Mouse (Mus musculus): Measurements from ENCODE around the gene Iba57.

Iba57 gene

DNA sequence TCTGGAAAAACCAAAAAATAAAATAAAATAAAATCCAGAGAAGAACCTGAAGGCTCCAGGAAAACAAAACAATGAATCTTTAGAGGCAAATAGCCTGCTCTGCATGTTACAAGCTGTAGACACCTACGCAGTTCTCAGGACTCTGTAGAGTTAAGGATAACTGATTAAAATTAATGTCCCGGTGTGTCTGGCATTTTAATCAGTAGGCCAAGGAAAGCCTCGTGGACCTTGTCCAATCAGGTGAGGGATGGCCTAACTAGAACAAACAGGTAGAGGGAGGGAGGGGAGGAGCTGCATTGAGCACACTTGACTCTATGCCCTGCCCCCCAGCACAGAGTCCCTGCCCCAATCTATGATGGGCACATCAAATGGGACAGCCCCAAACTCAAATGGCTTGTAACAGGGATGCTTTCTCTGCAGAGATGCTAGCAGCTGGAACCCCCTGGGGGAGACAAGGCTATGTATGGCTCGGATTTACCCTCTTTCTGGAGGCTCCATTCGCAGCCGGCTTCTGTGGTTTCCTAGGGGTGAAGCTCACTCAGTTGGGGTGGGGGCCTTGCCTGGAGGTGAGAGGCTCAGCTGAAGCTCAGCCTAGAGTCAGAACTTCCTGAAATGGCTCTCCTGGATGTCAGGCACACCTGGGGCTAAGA is 10.8 kb upstream of the Iba57 start:
- DNase-seq (ENCODE audit: low spot score in 2 of 2) = no peak

DNA sequence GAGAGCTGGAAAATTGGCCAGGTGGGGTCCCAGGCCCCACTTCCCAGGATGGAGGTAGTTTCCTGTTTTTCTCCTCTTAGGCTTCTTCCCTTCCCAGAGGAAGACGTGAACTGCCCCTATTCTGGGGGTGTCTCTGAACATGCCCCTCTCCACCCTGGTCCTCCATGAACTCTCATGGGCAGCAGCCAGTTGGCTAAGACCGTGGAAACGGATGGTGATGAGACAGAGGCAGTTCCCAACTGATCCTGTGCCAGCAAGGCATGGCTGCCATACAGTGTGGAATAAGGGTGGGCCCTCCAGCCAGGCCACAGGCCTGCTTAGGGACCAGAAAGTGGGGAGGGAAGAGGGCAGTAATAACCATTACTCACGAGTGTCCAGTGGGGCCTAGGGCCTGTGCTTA is 7.0 kb upstream of the Iba57 start:
- no peak for DNase-seq (ENCODE audit: low spot score in 2 of 2)

DNA sequence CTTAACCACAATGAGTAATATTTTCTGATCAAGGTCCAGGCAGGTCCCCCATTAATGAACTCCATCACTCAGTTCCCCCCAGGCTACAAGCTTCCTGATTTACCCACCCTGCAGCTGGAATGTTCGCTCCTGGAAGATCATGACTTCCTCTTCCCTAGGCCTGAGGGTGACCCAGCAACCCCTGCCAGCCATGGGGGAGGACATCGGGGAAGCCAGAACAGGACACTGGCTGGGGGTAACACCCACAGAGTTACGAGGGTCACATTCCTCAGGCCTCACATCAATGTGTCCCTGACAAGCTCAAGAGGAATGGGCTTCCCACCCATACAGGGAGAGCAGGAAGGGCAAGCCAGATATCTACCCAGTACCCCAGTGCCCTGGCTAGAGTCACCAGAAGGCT is 6.3 kb upstream of the Iba57 start:
- DNase-seq (ENCODE audit: low spot score in 2 of 2) = no peak

DNA sequence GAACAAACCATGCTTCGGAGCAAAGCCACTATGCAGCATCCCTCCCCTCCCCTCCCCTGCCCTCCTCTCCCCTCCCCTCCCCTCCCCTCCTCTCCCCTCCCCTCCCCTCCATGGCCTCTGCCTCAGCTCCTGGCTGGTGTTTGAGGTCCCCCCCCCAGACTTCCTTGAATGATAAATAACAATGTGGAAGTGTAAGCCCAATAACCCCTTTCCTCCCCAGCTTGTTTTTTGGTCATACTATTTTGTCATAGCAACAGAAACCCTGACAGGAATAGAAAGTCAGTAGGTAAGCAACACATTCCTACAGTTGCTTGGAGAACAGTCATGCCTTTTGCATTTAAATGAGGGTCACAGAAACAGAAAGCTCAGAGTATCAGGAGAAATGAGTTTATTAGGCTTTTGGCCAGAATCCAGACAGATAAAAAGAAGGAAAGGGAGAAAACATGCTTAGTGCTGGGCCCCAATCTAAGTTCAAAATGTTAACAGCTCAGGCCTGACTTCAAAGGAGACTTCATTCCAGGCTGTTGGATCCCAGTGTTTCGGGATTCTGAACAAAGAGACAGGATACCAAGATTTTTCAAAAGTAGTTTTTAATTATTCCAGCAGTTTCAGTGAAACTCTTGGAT is 2.2 kb upstream of the Iba57 start:
- no peak for DNase-seq (ENCODE audit: low spot score in 2 of 2)

DNA sequence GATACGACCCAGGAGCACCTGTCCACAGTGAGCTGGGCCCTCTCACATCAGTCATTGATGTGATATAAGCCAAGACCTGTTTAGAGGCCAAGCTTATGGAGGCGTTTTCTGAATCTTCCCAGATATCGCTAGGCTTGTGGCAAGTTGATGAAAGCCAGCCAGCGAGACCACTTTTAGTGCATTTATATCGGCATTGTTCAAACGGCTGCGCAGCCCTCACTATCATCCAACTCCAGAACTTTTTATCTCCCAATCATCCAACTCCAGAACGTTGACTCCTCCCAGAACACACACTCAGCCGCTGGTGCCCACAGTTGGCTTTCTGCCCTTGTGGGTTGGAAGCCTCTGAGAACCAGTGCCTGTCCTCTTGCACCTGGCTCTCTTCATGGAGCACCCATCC is 845 bp upstream of the Iba57 start:
- no peak for DNase-seq (ENCODE audit: low spot score in 2 of 2)

DNA sequence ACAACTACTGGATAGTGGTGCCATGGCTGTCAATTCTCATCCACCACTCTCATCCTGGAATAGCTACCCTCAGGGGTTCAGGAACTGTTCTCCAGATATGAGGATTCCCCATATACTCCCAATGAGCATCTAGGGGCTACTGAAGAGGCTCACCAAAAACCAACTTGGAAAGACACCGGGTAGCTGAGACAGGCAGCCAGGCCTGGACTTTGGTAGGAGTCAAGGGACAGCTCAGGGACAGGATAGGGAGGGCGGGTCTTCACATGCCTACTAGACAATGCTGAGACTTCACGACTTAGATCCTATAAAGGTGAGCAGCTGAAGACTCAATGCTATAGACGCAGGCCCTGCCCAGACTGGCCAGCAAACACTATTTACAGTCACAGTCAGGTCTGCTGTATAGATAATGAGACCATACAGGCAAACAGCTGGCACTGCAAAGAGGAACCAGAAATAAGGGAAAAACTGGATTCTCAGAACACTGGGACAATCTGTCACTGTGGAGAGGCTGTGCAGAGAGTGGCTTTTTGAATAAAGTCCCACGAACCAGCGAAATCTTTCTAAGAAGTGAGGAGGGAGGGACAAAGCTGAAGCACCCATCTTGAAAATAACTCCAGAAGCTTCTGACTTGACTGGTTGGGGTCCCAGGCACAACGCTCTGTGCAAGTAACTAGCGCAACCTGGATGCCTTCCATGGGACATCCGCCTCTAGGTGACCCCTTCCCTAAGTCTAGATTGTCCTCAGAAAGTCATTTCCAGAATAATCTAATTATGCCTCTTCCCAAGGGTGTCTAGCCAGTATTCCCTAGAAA is 890 bp downstream of the Iba57 start:
- DNase-seq (ENCODE audit: low spot score in 2 of 2) = no peak

DNA sequence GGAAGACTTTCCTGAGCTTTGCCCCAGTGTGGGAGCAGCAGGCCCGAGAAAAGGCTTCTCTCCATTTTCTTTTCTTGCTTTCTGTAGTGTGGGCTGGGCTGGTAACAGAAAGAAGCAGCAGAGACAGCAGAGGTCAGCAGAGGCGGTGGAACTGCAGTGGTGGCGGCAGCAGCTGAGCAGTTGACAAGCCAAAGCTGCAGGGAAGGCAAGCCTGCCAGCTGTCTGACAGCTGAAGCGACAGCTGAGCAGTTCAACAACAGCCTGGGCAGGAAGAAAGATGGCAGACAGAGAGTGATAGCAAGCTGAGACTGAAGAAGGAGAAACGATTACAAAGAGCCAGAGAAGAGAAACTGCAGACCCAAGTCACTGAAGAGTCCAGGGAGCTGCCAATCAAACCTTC is 2.1 kb downstream of the Iba57 start:
- DNase-seq (ENCODE audit: low spot score in 2 of 2) = no peak

DNA sequence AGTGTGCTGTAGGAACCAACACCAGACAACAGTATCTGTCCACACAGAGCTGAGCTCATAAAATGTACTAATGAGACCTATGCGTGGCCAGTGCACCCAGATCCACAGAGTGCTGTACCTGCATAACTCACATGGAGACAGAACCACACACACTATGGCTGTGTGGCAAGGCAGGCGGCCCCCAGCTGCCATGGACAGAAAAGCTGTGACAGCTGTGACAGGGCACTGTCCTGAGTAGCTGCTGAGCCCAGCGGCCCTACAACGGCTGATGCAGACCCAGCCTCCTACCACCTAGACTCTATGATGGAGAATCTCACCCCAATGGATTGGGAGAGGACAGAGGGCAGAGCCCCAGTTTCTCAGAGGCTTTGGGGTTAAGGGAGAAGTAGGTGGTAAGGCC is 4.0 kb downstream of the Iba57 start:
- DNase-seq (ENCODE audit: low spot score in 2 of 2) = no peak

DNA sequence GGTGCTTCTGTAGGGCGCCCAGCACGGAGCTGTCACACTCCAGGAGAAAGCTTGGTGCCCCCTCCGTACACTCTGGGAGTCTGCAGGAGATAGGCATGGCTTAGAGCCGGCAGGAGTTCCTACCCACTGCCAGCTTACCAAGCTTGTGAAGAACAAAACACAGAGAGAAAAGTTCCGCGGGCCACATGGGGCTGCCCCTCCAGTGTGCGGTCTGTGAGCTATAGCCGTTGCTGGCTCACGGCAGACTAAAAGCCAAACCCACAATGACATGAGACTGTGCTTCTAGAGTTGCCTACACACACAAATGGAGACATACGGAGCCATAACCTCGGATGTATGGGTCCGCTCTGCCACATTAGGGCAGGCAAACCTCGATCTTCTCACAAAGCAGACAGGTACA is 4.4 kb downstream of the Iba57 start:
- no peak for DNase-seq (ENCODE audit: low spot score in 2 of 2)

DNA sequence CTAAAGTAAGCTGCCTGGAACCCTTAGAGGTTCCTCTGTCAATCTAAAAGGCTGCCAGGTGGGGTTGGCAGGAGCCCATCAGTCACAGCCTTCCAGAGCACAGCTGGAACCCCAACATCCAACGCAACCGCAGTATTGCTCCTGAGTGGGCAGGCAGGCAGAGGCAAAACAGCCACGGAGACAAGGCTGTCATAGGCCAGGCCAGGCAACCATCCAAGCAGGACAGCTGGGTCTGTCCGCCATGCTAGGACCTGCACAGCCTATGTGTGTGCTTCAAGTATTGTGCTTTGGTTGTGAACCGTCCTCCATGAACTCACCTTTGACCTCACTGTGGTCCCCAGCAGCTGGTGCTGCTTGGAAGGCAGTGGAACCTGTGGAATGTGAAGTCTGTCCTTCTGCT is 7.6 kb downstream of the Iba57 start:
- DNase-seq (ENCODE audit: low spot score in 2 of 2) = no peak

DNA sequence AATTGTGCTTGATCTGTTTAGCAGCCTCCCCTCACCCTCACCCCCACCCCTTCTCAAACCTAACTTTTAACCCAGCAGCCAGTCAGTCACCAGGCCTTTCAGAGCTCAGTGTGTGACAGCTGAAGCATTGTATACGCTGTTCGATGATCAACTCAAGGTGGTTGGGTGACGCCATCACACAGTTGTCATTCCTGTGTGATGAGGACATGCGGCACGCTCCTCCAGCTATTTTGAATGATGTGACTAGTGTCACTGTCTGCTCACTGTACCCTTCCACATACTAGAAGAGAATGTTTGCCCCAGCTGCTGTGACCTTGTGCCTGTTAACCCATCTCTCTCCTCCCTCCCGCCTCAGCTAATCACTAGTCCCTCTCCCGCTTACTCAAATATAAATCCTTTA is 9.3 kb downstream of the Iba57 start:
- DNase-seq (ENCODE audit: low spot score in 2 of 2) = no peak

DNA sequence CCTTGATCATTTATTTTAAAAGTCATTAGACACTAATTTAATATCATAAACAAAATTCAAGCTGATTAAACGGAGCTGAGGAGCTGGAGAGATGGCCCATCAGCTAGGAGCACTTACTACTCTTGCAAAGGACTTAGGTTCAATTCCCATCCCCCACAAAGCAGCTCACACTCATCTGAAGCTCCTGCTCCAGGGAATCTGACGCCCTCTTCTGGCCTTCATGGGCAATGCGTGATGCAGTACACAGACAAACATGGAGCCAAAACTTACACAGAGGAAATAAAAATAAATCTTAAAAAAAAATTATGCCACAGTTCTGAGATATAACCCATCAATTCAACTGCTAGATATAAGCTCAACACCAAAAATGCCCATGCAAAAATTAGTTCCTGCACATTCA is 11.8 kb downstream of the Iba57 start:
- DNase-seq (ENCODE audit: low spot score in 2 of 2) = no peak

DNA sequence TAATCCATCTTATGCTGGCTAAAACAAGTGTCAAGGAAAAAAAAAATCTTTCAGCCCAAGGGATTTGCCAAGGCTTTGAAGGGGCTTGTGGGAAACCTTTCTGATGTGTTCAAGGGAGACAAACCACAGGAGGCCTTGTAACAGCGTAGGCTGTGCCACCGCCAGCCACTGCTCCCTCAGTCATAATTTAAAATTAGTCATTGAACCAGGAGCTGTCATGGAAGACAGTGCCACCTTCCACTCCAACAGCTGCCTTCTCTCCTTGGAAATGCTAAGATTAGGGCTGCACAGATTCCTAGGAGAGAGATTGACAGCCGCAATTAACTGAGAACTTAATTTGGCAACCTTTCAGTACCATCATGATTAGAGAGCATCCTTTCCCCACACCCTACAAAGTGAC is 14.2 kb downstream of the Iba57 start:
- no peak for DNase-seq (ENCODE audit: low spot score in 2 of 2)

DNA sequence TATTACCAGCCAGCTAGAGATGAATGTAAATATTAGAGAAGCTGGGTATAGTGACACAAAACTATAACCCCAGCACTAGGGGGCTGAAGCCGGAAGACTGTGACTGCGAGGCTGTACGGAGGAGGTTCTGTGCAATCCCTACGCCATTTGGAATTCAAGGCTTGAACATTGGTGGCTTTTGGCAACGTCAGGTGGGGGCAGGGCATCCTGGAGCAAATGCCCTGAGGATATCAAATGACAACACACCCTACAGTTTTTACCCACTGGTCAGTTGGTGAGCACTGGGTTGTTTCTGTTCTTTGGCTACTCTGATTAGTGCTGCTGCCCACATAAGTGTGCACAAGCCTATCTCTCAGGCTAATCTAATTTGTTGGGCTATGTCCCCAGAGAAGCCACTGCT is 20.6 kb downstream of the Iba57 start:
- no peak for DNase-seq (ENCODE audit: low spot score in 2 of 2)

DNA sequence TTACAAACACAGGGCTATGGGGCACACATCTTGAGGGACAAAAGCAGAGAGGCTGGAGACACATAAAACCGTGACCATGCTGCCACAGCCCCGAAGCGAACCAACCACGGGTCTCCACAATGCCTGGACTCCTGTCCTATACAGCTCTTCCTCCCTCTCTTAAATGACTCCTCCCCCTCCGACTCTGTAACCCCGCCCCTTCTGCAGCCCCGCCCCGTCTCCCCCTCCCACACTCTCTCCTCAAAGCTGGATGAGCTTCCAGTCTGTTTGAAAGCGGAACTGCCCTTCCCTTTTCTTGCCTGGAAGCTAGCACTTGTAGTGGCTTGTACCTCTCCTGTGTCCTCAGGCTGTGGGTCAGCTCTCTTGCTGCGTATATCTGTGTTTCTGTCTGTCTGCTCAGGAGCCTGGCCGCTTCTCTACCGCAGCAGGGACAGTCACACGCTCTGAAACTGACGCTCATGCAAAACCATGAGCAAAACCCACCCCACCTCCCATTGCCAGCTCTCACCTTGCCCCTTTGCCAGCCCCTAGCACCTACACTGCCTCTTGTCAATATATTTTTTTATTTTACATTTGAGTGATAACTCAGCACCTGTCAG is 21.7 kb downstream of the Iba57 start:
- DNase-seq (ENCODE audit: low spot score in 2 of 2) = no peak

DNA sequence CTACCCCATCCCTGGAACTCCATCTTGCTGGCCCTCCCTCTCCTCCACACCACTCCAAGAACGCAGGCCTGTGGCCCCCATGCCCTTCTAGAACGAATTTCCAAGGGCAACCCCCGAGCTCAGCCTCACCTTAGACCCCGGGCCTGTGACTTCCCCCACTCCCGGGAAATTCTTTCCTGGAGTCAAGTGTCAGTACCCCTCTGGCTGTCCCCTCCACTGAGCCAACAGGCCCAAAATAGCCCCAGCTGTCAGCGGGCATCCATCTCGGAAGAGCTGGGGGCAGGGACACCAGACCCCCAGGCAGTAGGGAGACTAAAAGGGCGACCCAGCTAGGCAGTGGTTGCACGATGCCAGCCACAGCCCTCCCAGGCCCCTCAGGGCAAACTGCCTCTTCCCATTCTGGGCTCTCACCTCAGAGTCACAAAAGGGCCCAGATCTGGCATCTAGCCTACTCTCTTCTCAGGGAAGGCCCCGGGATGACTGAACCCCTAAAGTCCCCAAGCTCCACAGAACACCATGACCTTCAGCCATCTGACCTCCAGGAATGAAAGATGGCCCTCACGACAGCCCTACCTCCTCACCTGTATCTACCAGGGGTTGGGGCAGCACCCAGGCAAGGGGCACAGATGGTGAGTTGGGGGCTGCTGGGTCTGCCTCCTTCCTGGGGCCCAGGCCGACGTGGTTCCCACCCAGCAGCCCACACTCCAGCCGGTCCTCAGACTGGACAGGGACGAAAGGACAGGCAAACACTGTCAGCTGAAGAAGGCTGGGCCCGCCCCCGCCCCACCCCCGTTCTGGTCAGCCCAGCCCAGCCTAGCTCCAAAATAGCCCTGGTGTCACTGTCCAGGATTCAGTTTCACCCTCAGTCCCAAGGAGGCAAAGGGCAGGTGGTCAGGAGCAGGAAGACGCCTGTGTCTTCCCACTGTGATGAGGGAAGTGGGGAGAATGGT is 24.7 kb downstream of the Iba57 start:
- no peak for DNase-seq (ENCODE audit: low spot score in 2 of 2)

DNA sequence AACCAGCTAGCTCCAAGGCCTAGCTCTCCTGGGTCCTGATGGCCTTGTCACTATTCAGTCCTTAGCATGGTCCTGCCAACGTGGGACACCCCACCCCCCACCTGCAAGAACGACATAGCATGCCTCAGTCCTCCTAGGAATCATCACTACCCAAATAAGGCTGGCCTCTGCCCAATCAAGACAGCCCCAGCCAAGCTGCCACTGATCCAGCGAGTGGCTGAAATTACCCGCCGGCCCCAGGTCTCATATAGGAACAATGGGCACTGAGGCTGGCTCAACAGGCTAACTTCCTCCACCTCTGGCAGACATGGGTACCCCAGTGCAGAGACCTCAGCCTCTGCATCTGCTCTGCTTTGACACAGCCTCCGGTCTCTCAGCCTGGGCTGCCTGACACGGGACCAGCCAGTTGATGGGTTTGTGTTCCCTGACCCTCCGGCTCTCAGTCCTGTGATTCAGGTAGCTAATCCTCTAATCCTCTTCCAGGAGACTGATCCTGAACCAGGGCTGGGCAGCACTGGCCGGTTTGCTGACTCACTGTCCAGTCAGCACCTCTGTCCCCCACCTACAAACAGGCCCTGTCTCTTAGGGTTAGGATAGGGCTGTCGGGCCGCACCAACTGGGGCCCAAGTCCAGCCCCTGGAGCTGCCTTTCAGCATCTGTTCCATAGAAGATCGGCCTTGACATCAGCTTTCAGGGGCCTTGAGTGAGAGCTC is 26.4 kb downstream of the Iba57 start:
- DNase-seq (ENCODE audit: low spot score in 2 of 2) = no peak

DNA sequence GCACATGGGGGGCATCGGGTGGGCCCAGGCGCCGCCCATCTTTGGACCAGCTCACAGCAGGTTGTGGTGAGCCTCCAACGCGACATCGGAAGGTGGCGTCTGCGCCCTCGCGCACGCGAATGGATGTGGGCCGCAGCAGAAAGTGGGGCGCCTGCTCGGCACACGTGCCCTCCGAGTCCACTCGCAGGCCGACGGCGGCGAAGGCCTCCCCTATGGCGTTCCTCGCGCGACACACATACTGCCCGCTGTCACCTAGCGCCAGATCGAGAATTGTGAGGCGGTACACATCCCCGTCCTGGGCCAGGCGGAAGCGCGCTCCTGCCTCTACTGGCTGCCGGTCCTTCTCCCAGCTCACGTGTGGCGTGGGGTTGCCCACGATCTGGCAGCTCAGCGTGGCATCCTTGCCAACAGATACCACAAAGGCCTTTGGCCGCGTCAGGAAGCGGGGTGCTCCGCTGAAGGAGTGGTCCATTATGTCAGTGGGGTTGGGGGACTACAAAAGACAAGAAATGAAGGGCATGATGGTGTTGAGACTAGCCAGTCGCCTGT is 27.6 kb downstream of the Iba57 start, which contains the start of gene Obscn:
Obscn (minus strand) TSS at position 499 of the 549 bp plus-strand sequence.
- no peak for DNase-seq (ENCODE audit: low spot score in 2 of 2)

DNA sequence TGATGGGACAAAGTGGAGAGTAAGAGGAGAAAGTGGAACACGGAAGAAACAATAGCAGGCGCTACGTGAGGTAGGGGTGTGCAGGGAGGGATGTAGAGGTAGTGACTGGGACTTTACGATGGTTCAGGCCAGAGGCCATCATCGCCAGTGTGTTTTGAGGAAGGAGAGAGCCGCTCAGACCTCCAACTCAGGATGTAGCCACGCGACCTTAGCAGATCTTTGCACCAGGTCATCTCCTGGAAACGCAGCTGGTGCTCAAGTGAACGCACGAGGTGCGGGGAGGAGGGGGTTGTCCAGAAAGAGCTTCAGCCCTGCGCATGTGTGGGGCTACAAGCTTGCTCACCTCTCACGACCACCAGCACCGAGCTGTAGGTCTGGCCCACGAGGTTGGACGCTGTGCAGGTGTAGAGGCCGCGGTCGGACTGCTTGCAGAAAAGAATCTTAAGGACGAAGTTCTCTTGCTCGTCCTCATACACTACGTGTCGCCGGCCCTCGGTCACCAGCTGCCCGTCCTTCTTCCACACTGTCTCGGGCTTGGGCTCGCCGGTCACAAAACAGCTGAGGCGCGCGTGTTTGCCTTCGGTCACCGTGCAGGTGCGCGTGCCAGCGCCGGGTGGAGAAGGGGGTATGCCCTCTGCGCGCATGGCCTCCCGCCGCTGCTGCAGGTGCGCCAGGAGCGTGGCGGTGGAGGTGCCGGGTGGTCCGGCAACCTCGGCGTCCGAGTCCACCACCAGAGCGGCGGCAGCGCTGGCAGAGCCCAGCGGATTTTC is 28.3 kb downstream of the Iba57 start:
- no peak for DNase-seq (ENCODE audit: low spot score in 2 of 2)

All from frontal cortex, postnatal 14 days (tissue).